Mouse (Mus musculus): Measurements from ENCODE around the gene Slc41a1.
A peak's percentile ranks its signal among the peaks of the same experiment; 100 is the strongest.
"Not testable (repeated sequence)": the region's sequence is repeated elsewhere in the genome, so short reads cannot be mapped to it uniquely, and the experiment has no call there.

Slc41a1 gene

DNA sequence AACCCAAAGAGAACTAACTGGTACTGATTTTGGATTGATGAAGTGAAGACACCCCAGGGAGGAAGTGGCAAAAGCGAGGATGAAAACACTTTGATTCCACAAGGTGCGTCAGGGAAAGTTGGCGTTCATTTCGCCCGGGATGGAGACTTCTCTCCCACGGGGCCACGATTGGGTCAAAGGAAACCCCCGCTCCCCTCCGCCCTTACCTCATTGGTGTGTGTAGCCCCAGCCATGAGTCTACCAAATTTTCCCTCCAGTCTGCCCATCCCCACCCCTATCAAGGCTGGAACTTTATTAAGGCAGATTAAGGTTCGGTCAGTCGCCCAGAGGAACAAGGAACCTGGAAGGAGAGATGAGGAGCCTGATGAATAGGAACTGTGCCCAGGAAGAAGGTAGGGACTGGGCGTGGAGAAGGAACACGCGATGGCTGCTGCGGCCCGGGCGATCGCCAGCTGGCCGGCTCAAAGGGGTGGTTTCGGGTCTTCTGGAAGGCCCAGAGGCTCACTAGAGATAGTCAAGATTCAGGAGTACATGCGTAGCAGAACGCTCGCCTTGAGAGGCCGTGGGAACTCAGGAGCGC is at the start of gene Slc41a1:
Slc41a1 (plus strand) TSS at position 287 of the 580 bp plus-strand sequence.
- no peak for DNase-seq

DNA sequence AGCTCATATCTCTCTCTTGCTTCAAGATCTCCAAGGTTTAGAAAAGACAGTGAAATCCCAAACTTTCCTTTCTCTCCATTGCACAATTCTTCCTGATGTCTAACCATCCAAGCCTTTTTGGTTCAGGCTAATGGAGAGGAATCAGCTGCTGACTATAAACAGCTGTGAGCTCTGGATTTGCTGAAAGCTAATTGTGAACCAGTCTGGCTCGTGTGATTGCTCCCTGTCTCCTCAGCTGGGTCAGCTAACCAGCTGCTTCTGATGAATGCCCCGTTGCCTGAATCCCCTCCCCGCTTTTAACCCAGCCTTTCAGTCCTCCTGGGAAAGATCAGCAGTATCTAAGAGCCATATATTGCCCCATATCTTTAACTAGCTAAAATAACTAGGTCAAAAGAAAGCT is 32.7 kb upstream of the Slc41a1 start:
- no peak for DNase-seq

GRCm38 (mm10) chr1:131795171-131795570 is 32.1 kb upstream of the Slc41a1 start:
- no peak for DNase-seq

DNA sequence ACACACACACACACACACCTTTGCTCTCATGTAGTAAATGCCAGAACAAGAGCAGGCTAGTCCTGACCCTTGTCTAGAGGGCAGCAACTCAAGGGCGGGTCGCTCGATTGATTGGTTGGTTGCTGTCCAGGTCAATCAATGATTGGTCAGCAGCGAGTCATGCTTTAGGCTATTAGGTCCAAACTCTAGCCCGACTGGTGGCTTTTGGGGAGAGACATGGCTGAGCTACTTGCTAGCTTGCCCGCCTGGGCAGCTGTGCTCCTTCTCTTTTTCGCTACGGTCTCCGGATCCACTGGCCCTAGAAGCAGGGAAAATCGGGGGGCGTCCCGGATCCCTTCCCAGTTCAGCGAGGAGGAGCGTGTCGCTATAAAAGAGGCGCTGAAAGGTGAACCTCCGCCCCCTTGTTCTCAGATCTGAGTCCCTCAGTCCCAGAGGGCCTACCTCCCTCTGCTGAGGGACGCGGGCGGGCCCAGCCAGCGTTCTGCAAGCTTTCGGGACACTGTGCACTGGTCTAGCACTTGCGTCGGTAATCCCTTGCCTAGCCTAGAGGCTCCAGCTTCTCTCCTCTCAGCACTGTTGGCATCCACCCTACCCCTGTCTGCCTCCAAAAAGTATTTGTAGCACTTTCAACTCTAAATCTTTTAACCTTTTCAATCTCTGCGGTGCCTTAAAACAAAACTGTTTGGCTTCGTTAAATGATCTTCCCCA is 29.9 kb upstream of the Slc41a1 start, which contains the start of gene Pm20d1:
Pm20d1 (plus strand) TSS at position 180 of the 708 bp plus-strand sequence.
- peak; percentile 89 to 95 for DNase-seq

DNA sequence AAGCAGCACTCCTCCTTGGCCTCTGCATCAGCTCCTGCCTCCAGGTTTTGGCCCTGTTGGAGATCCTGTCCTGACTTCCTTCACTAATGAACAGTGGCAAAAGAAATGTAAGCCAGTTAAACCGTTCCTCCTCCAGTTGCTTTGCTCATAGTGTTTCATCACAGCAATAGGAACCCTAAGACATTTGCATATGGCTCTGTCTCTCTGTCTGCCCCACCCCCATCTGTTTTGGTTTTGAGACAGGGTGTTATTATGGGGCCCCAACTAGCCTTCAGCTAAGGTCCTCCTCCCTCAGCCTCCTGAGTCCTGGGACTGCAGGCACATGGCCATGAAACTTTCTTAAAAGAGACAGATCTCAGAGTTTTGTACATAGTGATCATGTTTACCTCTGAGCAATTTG is 27.3 kb upstream of the Slc41a1 start:
- DNase-seq = no peak

DNA sequence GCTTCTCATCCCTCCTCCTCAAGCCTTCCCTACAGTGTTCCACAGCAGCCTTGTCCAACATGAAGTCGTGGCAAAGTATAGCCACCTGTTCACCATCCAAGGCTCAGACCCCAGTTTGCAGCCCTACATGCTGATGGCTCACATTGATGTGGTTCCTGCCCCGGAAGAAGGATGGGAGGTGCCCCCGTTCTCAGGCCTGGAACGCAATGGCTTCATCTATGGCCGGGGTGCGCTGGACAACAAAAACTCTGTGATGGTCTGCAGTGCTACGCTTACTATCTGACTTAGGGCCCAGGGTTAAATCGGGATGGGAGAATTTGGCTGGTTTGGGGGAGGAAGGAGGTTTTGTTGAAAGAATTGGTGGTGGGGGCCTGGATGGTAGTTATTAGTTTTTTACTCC is 26.2 kb upstream of the Slc41a1 start:
- DNase-seq = no peak

- DNase-seq = no peak
Observed at GRCm38 (mm10) chr1:131802652-131803051, 24.6 kb upstream of the Slc41a1 start.

DNA sequence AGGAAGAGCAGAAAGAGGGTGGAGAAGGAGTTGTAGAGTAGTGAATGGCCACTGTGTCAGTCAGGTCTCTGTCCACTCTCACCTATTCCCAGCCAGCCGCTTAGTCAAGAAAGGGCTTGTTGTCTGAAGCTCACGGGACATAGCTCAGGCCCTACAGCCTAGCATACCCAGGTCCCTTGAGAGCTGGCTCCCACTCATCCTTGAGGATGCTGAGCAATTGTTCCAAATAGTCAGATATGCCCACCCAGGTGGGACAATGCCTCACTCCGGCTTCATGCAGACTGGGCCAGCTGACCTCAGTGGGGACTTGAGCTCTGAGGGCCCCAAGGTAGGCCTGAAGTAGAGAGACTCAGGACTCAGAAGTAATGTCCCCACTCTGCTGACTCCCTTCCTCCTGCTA is 23.1 kb upstream of the Slc41a1 start:
- no peak for DNase-seq

DNA sequence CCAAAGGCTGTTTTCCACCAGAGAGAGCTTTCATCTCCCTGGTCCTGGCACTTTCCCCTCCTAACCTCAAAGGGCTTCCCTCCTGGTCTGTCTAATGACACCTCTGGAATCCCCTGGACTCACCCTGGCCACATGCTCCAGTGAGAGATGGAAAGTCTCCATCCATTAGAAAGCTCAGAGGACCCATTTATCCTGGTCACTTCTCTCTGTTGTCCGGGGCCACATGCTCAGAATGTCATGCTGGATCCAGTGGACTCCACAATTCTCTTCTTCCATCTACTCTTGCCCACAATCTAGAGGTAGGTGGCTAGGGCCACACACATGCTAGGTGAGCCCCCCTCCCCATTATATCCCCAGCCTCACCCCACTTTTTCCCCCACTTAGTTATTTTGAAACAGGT is 18.3 kb upstream of the Slc41a1 start:
- no peak for DNase-seq

DNA sequence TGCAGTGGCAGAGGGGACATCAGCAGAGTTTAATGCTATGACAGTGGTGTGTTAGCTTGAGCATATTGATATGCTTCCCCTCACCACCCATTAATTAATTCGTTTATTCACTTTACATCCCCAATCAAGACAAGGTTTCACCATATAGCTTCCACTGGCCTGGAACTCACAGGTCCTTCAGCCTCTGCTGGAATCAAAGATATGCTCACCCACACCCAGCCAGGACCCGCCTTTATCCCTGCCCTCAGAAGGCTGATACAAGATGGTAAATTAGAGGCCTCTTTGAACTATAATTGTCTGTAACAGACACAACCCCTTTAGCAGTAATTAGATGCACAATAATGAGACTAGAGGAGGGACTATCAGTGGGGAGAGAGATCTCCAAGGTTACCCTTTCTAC is 17.6 kb upstream of the Slc41a1 start:
- no peak for DNase-seq

GRCm38 (mm10) chr1:131811393-131811792 is 15.9 kb upstream of the Slc41a1 start:
- no peak for DNase-seq

GRCm38 (mm10) chr1:131812006-131812405 is 15.3 kb upstream of the Slc41a1 start:
- DNase-seq = no peak

GRCm38 (mm10) chr1:131812631-131813295 is 14.5 kb upstream of the Slc41a1 start:
- DNase-seq = no peak

- no peak for DNase-seq
Observed at GRCm38 (mm10) chr1:131813731-131814130, 13.6 kb upstream of the Slc41a1 start.

DNA sequence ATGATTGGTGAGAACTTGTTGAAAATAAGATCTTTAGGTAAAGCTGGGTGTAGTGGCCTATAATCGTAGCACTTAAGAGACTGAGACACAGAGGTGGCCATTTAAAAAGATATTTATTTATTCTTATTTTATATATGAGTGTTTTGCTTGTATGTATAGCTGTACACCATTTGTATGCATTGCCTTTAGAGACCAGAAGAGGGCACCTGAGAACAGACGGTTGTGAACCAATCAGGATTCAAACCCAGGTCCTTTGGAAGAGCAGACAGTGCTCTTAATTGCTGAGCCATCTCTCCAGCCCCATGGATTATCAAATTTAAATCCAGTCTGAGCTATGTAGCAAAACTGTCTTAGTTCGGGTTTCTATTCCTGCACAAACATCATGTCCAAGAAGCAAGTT is 13.1 kb upstream of the Slc41a1 start:
- no peak for DNase-seq

GRCm38 (mm10) chr1:131816886-131817285 is 10.4 kb upstream of the Slc41a1 start:
- DNase-seq = no peak

GRCm38 (mm10) chr1:131820353-131820752 is 6.9 kb upstream of the Slc41a1 start:
- not testable (repeated sequence) for DNase-seq

DNA sequence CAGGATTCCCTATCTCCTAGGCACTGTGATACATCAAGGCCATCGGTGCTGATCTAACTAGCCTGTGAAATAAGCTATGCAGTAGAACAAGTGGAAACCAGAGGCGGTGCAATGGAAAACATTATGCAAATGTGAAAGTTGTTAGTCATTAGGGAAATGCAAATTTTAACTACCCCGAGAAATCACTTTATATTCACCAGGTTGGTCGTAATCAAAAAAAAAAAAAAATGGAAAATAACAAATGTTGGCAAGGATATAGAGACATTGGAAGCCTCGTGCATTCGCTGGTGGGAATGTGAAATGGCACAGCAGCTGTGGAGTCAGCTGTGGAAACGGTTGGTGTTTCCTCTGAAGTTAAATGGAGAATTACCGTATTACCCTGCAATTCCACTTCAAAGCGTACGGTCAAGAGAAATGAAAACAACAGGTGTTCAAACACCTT is 6.4 kb upstream of the Slc41a1 start:
- no peak for DNase-seq

- DNase-seq = no peak
Observed at GRCm38 (mm10) chr1:131822292-131822691, 5.0 kb upstream of the Slc41a1 start.

DNA sequence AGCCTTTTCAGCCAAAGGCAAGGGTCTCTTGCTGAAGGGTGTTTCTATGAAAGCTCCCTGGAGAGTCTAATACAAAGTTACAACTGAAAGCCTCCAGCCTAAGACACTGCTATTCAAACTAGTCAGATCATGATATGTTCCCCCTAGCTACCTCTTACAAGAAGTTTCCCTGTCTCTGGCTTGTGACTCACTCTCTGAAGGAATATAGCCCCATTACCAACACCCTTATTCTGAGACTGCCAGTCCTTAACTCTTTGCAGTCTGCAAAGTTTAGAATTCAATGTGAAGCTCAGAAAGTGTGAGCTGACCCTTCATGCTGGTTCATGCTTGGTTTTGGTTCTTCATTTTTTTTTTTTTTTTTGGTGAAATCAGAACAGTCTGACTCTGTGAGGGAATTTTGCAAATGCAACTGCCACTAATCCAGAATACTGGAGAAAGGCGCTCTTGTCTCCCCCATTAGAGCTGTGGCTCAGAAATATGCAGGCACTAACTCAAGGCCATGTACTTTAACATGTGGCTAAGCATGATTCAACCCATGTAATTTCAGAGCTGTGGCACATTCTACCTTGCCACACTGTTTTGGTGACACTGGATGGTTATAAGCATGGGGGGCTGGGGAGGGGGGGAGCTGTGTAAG is 4.3 kb upstream of the Slc41a1 start:
- no peak for DNase-seq

DNA sequence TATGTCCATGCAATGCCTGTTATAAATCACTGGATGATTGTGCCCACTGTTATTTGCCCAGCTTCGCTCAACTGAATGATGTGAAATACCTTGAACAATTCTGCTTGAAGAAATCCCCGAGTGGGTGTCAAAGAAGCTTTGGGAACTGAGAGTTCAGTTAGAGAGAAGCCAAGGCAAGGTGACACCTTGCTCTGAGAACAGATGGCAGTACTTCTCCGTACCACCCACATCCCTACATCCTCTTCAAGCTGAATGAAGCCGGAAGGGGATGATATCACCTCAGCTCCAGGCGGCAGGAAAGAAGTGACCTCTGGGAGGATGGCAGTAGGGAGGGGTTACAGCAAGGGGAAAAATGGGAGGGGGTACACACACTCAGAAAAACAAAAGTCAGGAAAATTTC is 3.7 kb upstream of the Slc41a1 start:
- no peak for DNase-seq

GRCm38 (mm10) chr1:131824528-131825181 is 2.6 kb upstream of the Slc41a1 start:
- no peak for DNase-seq

- peak; percentile 95 for DNase-seq
Observed at GRCm38 (mm10) chr1:131827787-131828258, 530 bp downstream of the Slc41a1 start.

Measured in kidney, postnatal 25 days (tissue).